Mouse (Mus musculus): Measurements from ENCODE around the gene Mmp14.

DNA sequence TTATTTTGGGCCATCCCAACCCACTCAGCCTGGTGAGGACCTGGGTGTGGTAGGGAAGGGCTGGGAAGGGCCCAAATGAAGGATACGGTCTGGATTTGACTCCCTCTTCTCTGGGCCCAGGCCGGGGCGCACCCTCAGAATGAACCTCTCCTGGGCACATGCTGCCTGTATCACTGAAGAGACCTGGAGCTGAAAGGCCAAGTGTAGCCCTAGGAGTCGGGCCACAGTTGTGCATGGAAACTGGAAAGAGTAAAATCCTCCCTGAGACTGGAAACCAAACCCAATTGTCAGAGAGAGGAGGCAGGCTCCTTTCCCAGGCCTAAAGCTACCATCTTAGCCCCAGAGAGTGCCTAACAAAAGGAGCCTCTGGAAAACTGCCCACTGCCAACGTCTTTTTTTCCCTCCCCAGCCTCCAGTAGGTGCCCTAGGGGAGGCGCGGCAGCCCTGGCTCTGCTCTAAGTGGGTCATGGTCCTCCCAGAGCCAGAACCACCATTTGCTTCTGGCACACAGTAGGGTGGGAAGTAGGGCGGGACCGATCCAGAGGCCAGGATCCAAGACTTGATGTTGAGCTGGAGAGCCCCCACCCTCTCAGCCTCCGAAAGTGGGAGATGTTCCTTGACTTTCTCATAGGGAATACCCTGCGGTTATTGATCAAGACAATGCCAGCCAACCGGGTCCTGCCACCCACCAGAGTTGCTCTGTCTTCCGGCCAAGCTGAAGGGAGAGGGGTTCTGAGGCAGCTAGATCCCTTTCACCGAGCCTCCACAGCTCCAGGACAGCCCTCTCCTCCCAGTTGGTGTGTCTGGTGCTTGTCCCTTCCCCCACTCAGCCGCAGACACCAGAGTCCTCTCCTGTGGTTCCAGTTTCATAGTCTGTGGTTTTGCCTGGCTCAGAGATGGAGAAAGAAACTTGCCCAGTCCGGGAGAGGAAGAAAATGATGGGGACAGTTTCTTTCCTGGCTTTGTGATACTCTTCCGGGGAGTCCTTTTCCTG is 1.7 kb downstream of the Mmp14 start:
- TF ChIP-seq RCOR1 (IDR thresholded peaks at IDR 0.05; ENCODE audit: low read depth, low read length) = no peak
- no peak for TF ChIP-seq CTCF (IDR thresholded peaks at IDR 0.05 in 2 of 3, conservative IDR thresholded peaks at IDR 0.05 in 1 of 3; ENCODE audit: control insufficient read depth in 1 of 3, insufficient read depth in 1 of 3, low read depth in 2 of 3, low read length in 3 of 3, poor library complexity in 1 of 3, severe bottlenecking in 1 of 3)
- no peak for TF ChIP-seq POLR2AphosphoS2 (IDR thresholded peaks at IDR 0.05; ENCODE audit: low read length)
- TF ChIP-seq MAX (IDR thresholded peaks at IDR 0.05; ENCODE audit: low read length) = no peak
- TF ChIP-seq TCF12 (IDR thresholded peaks at IDR 0.05; ENCODE audit: low read depth, low read length) = no peak
- no peak for TF ChIP-seq RAD21 (IDR thresholded peaks at IDR 0.05; ENCODE audit: low read depth, low read length)
- TF ChIP-seq GATA1 (IDR thresholded peaks at IDR 0.05; ENCODE audit: low read depth, low read length) = no peak
- TF ChIP-seq USF1 (IDR thresholded peaks at IDR 0.05; ENCODE audit: low read depth, low read length) = no peak
- no peak for TF ChIP-seq POLR2AphosphoS5 (IDR thresholded peaks at IDR 0.05; ENCODE audit: borderline replicate concordance, low read depth, low read length)
- no peak for TF ChIP-seq POLR2A (IDR thresholded peaks at IDR 0.05; ENCODE audit: control insufficient read depth in 1 of 2, insufficient read depth in 1 of 2, low read depth in 1 of 2, low read length in 2 of 2, poor library complexity in 1 of 2)
